Mouse (Mus musculus) CH12.LX (cell line): Measurements from ENCODE around the gene Sit1. TPM values are rescaled to one million over a fixed set of nuclear protein-coding genes. Genes with fewer than 3 reads are reported as not detected.

Experiments
- DNase-seq: peaks from one replicate; pipeline ENCODE4 v3.0.0-alpha.2; 2013; ENCODE audit errors: extremely low read depth
- H3K27ac ChIP-seq: 2 replicates; pipeline ENCODE4 v1.5.1; 2012; ENCODE audit warnings: low read depth, mild to moderate bottlenecking, control low read depth, moderate library complexity; ENCODE audit not compliant: insufficient read depth
- H3K27me3 ChIP-seq: replicated peaks from 2 replicates; pipeline ENCODE3; 2012; ENCODE audit warnings: inconsistent platforms
- H3K36me3 ChIP-seq, 2 experiments: replicated peaks in 1 of 2; 2 replicates each; pipeline versions ENCODE3 to v1.6.1; 2012; ENCODE audit warnings: inconsistent platforms in 1 of 2, low read length in 1 of 2, mild to moderate bottlenecking in 1 of 2, mixed read lengths in 1 of 2, moderate library complexity in 1 of 2; ENCODE audit not compliant: control insufficient read depth in 1 of 2, insufficient read depth in 1 of 2
- H3K4me1 ChIP-seq, 2 experiments: 2 replicates each; pipeline ENCODE4 v1.6.1; 2012; ENCODE audit warnings: inconsistent platforms in 1 of 2, moderate library complexity in 1 of 2; ENCODE audit not compliant: insufficient read depth in 2 of 2, control insufficient read depth in 1 of 2
- H3K4me2 ChIP-seq: 2 replicates; pipeline ENCODE4 v1.6.1; 2012; ENCODE audit warnings: low read depth, mild to moderate bottlenecking, control low read depth; ENCODE audit not compliant: poor library complexity, insufficient read depth, severe bottlenecking
- H3K4me3 ChIP-seq, 3 experiments: fragments of 150-350 bp in 1 of 3; sonication (generic) in 1 of 3; replicated peaks in 1 of 3; 2 replicates each; pipeline versions ENCODE3 to v1.5.1; 2011 to 2012; ENCODE audit warnings: low read depth in 2 of 3, low read length in 2 of 3, mild to moderate bottlenecking in 2 of 3, moderate library complexity in 2 of 3, control low read depth in 1 of 3, improper control_type of control experiment in 1 of 3, inconsistent platforms in 1 of 3, mixed read lengths in 1 of 3; ENCODE audit not compliant: poor library complexity in 1 of 3
- H3K79me2 ChIP-seq: replicated peaks from 2 replicates; pipeline ENCODE4 v1.6.1; 2012; ENCODE audit warnings: mild to moderate bottlenecking, moderate library complexity; ENCODE audit not compliant: control insufficient read depth, poor library complexity, insufficient read depth, severe bottlenecking; ENCODE audit errors: extremely low read depth
- H3K9ac ChIP-seq: 2 replicates; pipeline ENCODE4 v1.6.1; 2012; ENCODE audit warnings: low read depth, mild to moderate bottlenecking, control low read depth, moderate library complexity; ENCODE audit not compliant: insufficient read depth
- H3K9me3 ChIP-seq: replicated peaks from 2 replicates; pipeline ENCODE3; 2012; ENCODE audit warnings: low read length, inconsistent platforms, mixed read lengths
- CHD1 ChIP-seq: IDR thresholded peaks from 2 replicates; pipeline ENCODE4 v1.6.1; 2012; ENCODE audit warnings: low read depth, low read length, improper control_type of control experiment, inconsistent platforms
- E2F4 ChIP-seq: IDR thresholded peaks from 2 replicates; pipeline ENCODE4 v1.6.1; 2011; ENCODE audit warnings: low read depth, low read length, improper control_type of control experiment; ENCODE audit not compliant: insufficient replicate concordance
- ELF1 ChIP-seq: IDR thresholded peaks from 2 replicates; pipeline ENCODE4 v1.6.1; 2014; ENCODE audit warnings: low read depth, mild to moderate bottlenecking, inconsistent platforms, low read length, improper control_type of control experiment
- EP300 ChIP-seq: IDR thresholded peaks from 2 replicates; pipeline ENCODE4 v1.6.1; 2011; ENCODE audit warnings: low read length, improper control_type of control experiment
- ETS1 ChIP-seq: conservative IDR thresholded peaks from 2 replicates; pipeline ENCODE4 v1.6.1; 2012; ENCODE audit warnings: low read depth, mild to moderate bottlenecking, inconsistent platforms, low read length, improper control_type of control experiment, moderate library complexity
- IRF4 ChIP-seq: IDR thresholded peaks from 2 replicates; pipeline ENCODE4 v1.6.1; 2014; ENCODE audit warnings: low read depth, mild to moderate bottlenecking, inconsistent platforms, low read length, improper control_type of control experiment
- JUND ChIP-seq: conservative IDR thresholded peaks from 2 replicates; pipeline ENCODE4 v1.6.1; 2011; ENCODE audit warnings: low read depth, low read length, improper control_type of control experiment
- MAFK ChIP-seq: IDR thresholded peaks from 2 replicates; pipeline ENCODE4 v1.6.1; 2011; ENCODE audit warnings: low read length, improper control_type of control experiment; ENCODE audit not compliant: insufficient replicate concordance
- MAX ChIP-seq: IDR thresholded peaks from 2 replicates; pipeline ENCODE4 v1.6.1; 2011; ENCODE audit warnings: low read length, improper control_type of control experiment
- NELFE ChIP-seq: IDR thresholded peaks from 2 replicates; pipeline ENCODE4 v1.6.1; 2011; ENCODE audit warnings: low read depth, low read length, improper control_type of control experiment
- NRF1 ChIP-seq: IDR thresholded peaks from 2 replicates; pipeline ENCODE4 v1.6.1; 2014; ENCODE audit warnings: low read depth, mild to moderate bottlenecking, inconsistent platforms, low read length, improper control_type of control experiment, moderate library complexity
- SIN3A ChIP-seq: IDR thresholded peaks from 2 replicates; pipeline ENCODE4 v1.6.1; 2012; ENCODE audit warnings: low read length, improper control_type of control experiment, inconsistent platforms
- TCF12 ChIP-seq: IDR thresholded peaks from 2 replicates; pipeline ENCODE4 v1.6.1; 2014; ENCODE audit warnings: low read depth, mild to moderate bottlenecking, inconsistent platforms, low read length, improper control_type of control experiment
- USF1 ChIP-seq: IDR thresholded peaks from 2 replicates; pipeline ENCODE4 v1.6.1; 2014; ENCODE audit warnings: low read depth, mild to moderate bottlenecking, inconsistent platforms, low read length, improper control_type of control experiment
- USF2 ChIP-seq: conservative IDR thresholded peaks from 2 replicates; pipeline ENCODE4 v1.6.1; 2011; ENCODE audit warnings: low read depth, low read length, improper control_type of control experiment
- ZMIZ1 ChIP-seq: IDR thresholded peaks from 2 replicates; pipeline ENCODE4 v1.6.1; 2012; ENCODE audit warnings: low read depth, mild to moderate bottlenecking, inconsistent platforms, low read length, improper control_type of control experiment
- dilution Hi-C: fragments of 300-500 bp; cut with MboI; formaldehyde crosslinking; loops from 2 replicates; pipeline ENCODE4 v1.14.3; 2020; ENCODE audit warnings: low sequenced_read_pairs; ENCODE audit not compliant: extremely low pct_unique_long_range_greater_than_20kb, extremely low pct_ligation_motif_present
- in situ Hi-C: fragments of 300-500 bp; cut with MboI; formaldehyde crosslinking; loops from 3 replicates; pipeline ENCODE4 v1.14.3; 2019; ENCODE audit warnings: low sequenced_read_pairs, low pct_ligation_motif_present, low pct_unique_long_range_greater_than_20kb, mixed read lengths
- polyA plus RNA-seq: library from polyadenylated mRNA; unstranded; fragments of >175 nt; gene quantifications from 2 replicates; pipeline ENCODE4 v1.2.1, GENCODE M21; 2012; ENCODE audit warnings: low read depth; ENCODE audit not compliant: insufficient read length
- total RNA-seq, 2 experiments: library from RNA; depleted of rRNA; stranded (reverse); fragments of 300-350 nt in 1 of 2; fragments of >200 nt in 1 of 2; gene quantifications; 2 replicates each; pipeline ENCODE4 v1.2.3; 2012 to 2014

Gene Sit1
- total and polyA plus RNA-seq, 3 experiments, result 2.8 to 10.5 (median 10.1) TPM

DNA sequence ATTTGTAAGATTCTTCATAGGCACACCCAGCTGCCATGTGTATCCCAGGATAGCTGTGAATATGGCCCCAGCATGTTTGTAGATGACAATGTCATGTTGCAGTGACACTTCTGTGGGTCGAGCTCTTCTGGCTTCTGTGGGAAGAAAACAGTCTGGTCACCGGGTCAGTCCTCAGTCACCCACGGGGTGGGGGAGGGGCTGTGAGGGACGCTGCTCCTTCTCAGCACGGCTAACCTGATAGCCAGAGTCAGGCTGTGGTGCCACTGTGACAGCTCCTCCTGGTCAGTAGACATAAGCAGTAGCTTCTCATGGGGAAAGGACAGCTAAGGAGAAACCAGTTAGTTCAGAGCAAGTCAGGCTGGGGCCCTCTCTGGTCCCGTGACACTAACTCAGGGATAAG, 13.1 kb upstream of the Sit1 start:
- in situ Hi-C loops, result no loop called here
- Histone ChIP-seq H3K9me3 (no peaks in the 10 kb centered on the region), H3K4me3 (no peak overlapping the region), H3K27ac (no peak overlapping the region), H3K4me2 (no peak overlapping the region), H3K4me1 (peaks cover 0 to 24% of the 10 kb centered on the region in 2 experiments; a peak in 2 of 4 replicates), H3K27me3 (peaks cover 18% of the 10 kb centered on the region), H3K9ac (no peak overlapping the region), H3K36me3 (peaks cover 4 to 31% of the 10 kb centered on the region in 2 experiments), H3K79me2 (no peaks in the 10 kb centered on the region)
- no peak for DNase-seq
- dilution Hi-C loops, result no loop called here
- TF ChIP-seq USF1, result no peak
- TF ChIP-seq NELFE, result no peak
- no peak for TF ChIP-seq ELF1
- TF ChIP-seq MAX, result no peak
- TF ChIP-seq SIN3A, result no peak
- no peak for TF ChIP-seq E2F4
- no peak for TF ChIP-seq MAFK
- TF ChIP-seq NRF1, result no peak

DNA sequence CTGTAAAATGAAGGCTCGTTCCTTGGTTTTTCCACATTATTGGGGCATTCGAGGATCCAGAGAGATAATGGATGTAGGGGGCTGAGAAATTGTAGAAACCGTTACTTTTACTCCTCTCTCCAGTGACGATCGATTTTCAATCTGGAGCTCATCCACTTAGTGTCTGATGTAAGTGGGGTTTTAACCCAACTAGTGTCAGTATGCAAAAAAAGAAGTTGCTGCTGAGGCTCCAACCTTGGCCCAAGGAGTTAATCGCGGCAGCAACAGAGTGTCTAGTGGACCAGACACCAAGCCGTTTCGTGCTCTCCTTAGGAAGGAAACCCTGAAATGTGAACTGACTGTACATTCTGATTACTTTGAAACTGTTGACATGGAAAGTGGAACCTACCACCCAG, 10.3 kb upstream of the Sit1 start:
- Histone ChIP-seq H3K36me3 (peaks cover 4 to 31% of the 10 kb centered on the region in 2 experiments), H3K4me1 (peaks cover 0 to 14% of the 10 kb centered on the region in 2 experiments; a peak in 2 of 4 replicates), H3K27me3 (peaks cover 1% of the 10 kb centered on the region), H3K4me2 (peak overlapping the region; percentile 60), H3K9ac (peak overlapping the region; percentile 78), H3K79me2 (no peaks in the 10 kb centered on the region), H3K4me3 (peak overlapping the region; percentile 65 to 78 (median 73)), H3K27ac (no peak overlapping the region), H3K9me3 (peaks cover 6% of the 10 kb centered on the region)
- TF ChIP-seq SIN3A (no peak), TCF12 (no peak), USF1 (no peak), USF2 (no peak), CHD1 (no peak), JUND (no peak), ETS1 (no peak), ELF1 (no peak), ZMIZ1 (no peak), NELFE (no peak), IRF4 (no peak), EP300 (no peak)
- in situ Hi-C loops (no loop called here), dilution Hi-C loops (no loop called here)
- DNase-seq, result peak; percentile 19
